Mouse (Mus musculus) frontal cortex, postnatal 36 days (tissue): ENCODE results near the gene Car5a.
A peak's percentile ranks its signal among the peaks of the same experiment; 100 is the strongest.

Experiments used
- DNase-seq, 2 experiments: peaks; one replicate each; pipeline ENCODE4 v3.0.0; 2022; ENCODE audit warnings: low spot score in 2 of 2

Gene Car5a

DNA sequence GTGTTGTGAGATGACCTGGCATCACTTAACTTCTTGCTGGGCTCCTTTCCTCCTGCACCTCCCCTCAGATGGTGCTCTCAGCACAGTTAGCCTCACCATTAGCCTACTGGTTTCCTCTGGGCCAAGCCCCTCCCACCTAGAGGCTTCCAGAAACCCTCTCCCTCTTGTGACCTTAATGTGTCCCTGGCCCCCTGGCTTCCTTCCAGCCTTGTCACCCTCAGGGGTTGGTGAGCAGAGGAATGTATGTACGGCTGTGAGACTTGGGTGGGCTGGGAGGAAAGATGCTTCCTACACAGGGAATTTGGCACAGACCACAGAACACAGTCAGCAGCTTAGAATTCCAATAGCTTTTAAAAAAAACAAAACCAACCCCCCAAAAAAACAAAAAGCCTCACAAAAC, 63.9 kb downstream of the Car5a start:
- DNase-seq, result no peak

DNA sequence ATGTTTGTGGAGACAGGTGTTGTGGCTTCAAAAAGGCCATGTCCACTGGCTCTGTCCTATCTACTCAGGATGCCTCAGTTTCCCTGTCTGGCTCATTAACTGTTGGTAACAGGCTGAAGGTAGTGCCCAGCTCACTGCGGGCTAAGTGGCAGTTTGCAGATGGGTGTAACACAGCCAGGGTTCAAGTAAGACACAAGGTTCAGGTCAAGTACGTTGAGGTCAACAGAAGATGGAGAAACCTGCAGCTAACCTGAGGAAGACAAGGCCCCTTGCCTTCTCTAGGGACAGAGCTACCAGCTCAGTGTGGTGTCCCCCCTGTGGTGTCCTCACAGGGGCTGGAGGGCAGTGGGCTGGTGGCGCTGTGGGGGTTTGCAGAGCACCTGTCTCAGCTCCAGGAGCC, 65.0 kb downstream of the Car5a start:
- no peak for DNase-seq

DNA sequence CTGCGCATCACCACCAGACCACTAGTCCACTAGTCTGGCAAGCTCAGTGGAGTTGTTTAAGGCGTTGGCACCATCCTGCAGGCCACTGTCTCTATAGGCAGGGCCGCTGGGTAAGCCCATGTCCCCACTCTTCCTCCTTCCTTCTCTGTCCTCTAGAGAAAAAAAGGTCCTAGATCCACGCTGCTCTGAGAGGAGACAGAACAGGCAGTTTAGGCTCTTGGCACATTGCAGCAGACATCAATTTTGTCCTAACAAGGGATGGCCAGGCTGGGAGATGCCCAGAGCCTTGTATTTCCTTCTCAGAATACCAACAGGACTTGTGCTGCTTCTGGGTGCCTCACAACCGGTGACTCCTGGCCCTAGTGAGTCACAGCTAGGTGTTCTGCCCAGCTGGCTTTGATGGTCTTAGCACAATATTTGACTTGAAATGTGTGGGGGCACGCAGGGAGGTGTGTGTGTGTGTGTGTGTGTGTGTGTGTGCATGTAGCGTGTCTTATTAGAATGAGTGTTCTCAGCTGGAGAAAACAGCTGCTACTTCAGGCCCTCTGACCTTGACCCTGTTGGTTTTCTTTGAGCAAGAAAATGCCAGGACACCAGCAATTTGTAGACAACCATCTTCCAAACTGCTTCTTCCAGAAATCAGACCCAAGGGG, 66.8 kb downstream of the Car5a start:
- no peak for DNase-seq

DNA sequence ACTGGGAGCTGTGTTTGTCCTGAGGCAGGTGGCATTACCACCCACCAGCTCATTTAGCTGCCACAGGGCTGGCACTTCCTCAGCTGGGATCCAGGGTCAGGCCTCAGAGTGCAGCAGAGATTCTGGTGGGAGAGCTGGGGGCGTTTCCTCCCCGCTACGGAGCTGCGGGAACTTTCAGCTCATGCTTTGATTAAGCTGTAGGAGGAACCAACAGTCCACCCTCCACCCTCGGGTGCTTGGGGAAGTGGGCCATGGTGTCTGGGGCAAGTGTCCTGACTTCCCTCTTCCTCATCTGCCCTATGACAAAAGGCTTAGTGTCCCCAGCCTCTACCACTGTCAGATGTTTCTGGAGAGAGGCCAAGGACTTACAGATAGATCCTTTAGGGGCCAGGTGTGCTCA, 67.5 kb downstream of the Car5a start:
- DNase-seq, result no peak

DNA sequence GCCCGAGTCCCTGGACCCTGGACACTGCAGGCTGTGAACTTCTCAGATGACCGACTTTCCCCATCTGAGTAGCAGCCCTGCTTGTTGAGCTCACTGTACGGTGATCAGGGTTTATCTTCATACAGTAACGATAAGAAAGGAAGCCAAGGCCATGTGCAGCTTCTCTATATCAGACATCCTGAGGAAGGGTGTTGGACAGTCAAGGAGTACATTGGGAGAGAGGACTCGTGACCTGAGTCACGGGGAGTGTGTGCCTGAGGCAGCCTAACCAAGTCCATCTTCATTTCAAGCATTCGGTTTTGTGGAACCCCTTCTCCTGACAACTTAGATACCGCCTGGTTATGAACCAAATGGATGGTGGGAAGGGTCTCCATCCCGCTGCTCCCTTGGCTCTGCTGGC, 69.2 kb downstream of the Car5a start:
- no peak for DNase-seq

DNA sequence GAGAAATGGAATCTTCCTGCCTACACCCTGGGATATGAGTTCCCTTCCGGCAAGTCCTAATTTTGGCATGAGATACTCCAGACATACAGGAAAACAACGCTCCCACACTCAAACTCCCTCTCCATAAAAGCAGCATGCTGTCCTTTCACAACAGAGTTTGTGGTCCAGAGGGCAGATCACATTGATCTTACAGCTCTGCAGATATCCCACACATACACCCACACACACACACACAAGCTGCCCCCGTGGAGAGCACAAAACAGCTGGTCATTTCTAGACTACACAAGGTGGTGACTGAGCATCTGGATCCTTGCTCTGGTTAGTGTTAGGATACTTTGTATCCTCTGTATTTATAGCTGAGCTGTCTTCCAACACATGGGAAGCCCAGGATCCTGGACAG, 69.7 kb downstream of the Car5a start:
- peak in 1 of 2 experiments; percentile 43 for DNase-seq

DNA sequence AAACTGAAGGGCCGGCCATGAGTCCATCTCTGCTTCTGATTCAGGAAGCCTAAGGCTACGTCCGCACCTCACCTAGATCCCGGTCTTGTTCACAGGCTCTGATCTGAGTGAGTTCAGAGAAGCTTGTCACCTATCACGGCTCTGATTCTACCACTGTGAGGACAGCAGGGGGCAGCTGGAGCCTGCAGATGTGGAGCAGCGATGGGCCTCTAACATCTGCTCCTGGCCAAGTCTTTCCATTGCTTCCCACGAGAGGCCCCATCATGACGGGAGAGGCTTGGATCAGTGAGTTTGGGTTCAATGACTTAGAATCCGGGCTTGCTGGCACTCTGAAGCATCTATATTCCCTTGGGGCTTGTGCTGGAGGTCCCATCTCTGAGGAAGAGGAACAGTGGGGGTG, 70.7 kb downstream of the Car5a start:
- DNase-seq, result no peak

DNA sequence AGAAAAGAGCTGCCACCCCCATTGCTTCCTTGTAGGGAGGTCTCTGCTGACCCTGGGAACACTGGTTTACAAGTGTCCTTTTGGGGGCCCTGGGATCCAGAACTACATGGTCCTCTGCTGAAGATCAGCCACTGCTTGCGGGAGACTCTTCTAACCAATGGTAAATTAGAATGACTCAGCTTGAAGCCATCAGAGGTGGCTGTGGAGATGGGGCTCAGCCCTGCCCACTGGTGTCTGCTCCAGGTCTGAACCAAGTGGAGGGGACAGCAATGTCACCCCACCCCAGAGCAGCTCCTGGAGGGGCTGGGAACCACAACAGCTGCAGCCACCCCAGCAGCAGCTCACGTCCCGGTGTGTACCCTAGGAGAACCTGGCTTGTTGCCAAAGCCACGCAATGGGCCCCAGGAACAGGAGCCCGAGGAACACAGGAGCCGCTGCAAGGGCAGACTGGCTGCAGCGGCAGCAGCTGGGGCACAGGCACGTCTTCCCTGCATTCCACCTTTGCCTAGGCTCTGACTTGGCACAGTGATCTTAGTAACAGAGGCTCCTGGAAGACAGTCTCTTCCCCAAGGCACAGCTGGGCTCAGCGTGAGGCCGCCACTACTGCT, 72.8 kb downstream of the Car5a start:
- DNase-seq, result no peak

DNA sequence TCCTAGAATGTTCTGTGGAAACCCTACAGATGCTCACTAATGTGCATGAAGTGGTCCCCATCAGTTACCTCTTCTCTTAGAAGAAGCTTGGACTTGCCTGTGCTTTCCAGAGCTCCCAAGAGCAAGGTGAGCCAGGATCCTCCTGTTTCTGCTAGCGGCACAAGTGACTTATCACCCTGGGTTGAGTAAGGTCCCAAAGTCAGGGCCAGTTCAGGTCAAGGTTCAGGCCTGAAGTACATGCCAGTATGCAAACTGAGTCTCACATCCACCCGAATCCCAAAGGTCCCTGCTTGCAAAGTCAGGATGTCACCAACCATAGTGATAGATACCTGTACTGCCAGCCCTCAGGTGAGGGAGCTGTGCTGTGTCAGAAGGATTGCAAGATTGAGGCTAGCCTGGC, 74.5 kb downstream of the Car5a start:
- no peak for DNase-seq

DNA sequence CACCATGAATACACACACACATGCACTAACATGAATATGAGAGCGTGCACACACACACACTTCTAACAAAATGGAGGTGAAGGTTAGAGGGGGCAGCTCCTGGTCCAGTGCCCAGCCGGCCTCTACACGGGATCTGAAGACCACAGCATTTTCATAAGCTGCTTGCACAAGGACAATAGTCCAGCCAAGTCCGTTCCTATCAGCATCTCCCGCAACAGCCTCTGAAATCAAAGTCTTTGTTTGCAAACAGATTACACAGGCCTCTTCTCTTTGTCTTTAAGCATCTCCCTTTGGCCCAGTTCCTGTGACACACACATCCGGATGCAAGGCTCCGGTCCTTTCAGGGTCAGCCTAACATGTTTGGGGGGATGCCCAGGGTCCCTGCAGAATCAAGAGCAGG, 75.8 kb downstream of the Car5a start:
- no peak for DNase-seq

DNA sequence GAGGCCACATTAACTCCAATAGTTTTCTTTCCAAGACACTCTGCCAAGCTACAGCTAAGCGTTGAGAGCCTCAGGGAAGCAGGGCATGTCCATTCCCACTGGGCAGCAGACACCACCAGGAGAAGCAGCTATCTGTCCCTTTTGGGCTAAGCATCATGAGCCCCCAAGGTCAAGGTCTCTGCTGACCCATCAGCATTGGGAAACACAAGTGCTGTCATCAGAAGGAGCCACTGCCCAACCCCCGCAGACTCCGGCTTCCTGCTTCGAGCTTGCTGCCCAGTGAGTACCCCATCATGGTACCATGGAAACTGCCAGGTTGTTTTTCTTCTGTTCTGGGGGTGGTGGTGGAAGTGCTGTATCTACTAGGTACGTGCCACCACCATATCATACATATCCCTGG, 76.5 kb downstream of the Car5a start:
- no peak for DNase-seq
